Mouse (Mus musculus): Measurements from ENCODE around the gene Hist1h3g.

DNA sequence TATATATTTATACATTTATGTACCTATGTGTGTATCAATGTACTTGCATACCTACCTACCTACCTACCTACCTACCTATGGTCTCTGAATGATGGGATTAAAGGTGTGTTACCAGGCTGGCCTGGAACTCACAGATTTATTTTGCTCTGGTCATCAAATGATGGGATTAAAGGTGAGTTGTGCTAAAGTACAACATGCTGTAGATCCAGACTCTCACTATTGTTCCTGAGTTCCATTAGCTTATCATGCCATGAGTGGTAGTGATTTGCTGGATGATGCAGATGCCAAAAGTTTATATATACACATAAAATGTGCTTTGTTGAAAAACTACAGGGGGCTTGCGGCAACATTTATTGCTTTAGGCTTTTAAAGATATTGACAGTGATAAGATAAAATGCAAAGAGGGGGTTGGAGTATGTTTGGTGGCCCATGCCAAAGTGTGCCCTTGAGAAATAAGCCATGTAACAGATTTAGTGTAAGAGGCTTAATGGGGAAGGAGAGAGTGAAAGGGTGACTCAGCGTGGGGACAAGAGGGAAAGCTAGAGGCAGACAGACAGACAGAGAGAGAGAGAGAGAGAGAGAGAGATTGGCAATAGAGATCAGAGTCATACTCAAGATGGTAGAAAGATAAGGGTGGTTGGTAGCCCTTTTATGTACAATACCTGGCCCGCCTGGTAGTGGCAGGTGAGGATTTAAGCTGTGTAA is 1.9 kb downstream of the Hist1h3g start:
- TF ChIP-seq POLR2A (IDR thresholded peaks at IDR 0.05; ENCODE audit: control insufficient read depth, extremely low read depth, insufficient read depth, low read length, poor library complexity) (no peak), CTCF (IDR thresholded peaks at IDR 0.05; ENCODE audit: borderline replicate concordance, control insufficient read depth, extremely low read depth, insufficient read depth, low read length, poor library complexity) (no peak)
